Mouse (Mus musculus) thymus, postnatal 14 days (tissue): ENCODE measurements at regions not wholly inside any gene's neighbourhood (a gene's known extent, or its start where the extent isn't known, plus 50 kb on each side); places are given as distances from the start of the nearest gene placed in this dataset.

Source experiments
- DNase-seq: peaks from one replicate; pipeline ENCODE4 v3.0.0; 2021

GRCm38 (mm10) chr11:114548658-114549057 lies 119.7 kb upstream of the Rpl38 start:
- no peak for DNase-seq

GRCm38 (mm10) chr11:114544212-114544611 lies 124.1 kb upstream of the Rpl38 start:
- DNase-seq: no peak

- no peak for DNase-seq
These were observed 126.2 kb upstream of the Rpl38 start for GRCm38 (mm10) chr11:114542167-114542566.

- no peak for DNase-seq
These were observed 127.8 kb upstream of the Rpl38 start for GRCm38 (mm10) chr11:114540503-114540902.

GRCm38 (mm10) chr11:114536616-114537493 lies 131.5 kb upstream of the Rpl38 start:
- no peak for DNase-seq

- DNase-seq: no peak
These were observed 132.4 kb upstream of the Rpl38 start for GRCm38 (mm10) chr11:114535900-114536299.

GRCm38 (mm10) chr11:114534436-114534835 lies 133.9 kb upstream of the Rpl38 start:
- DNase-seq: no peak

- DNase-seq: no peak
These were observed 137.0 kb upstream of the Rpl38 start for GRCm38 (mm10) chr11:114531241-114531765.

- DNase-seq: no peak
These were observed 139.2 kb upstream of the Rpl38 start for GRCm38 (mm10) chr11:114528937-114529772.

GRCm38 (mm10) chr11:114523444-114524238 lies 144.7 kb upstream of the Rpl38 start:
- peak; percentile 91 for DNase-seq

- no peak for DNase-seq
These were observed 153.0 kb upstream of the Rpl38 start for GRCm38 (mm10) chr11:114515278-114515677.

GRCm38 (mm10) chr11:114514126-114514525 lies 154.2 kb upstream of the Rpl38 start:
- DNase-seq: no peak

GRCm38 (mm10) chr11:114513446-114513845 lies 154.9 kb upstream of the Rpl38 start:
- DNase-seq: no peak

GRCm38 (mm10) chr11:114511994-114512393 lies 156.3 kb upstream of the Rpl38 start:
- no peak for DNase-seq

GRCm38 (mm10) chr11:114502562-114502961 lies 165.8 kb upstream of the Rpl38 start:
- DNase-seq: no peak

- no peak for DNase-seq
These were observed 166.3 kb upstream of the Rpl38 start for GRCm38 (mm10) chr11:114501869-114502540.

- no peak for DNase-seq
These were observed 167.9 kb upstream of the Rpl38 start for GRCm38 (mm10) chr11:114500416-114500815.

- DNase-seq: no peak
These were observed 168.7 kb upstream of the Rpl38 start for GRCm38 (mm10) chr11:114499665-114500064.

- DNase-seq: no peak
These were observed 172.8 kb upstream of the Rpl38 start for GRCm38 (mm10) chr11:114495520-114495921.

- DNase-seq: no peak
These were observed 181.9 kb upstream of the Rpl38 start for GRCm38 (mm10) chr11:114486455-114486854.

GRCm38 (mm10) chr11:114485429-114485828 lies 182.9 kb upstream of the Rpl38 start:
- DNase-seq: no peak

- DNase-seq: no peak
These were observed 183.7 kb upstream of the Rpl38 start for GRCm38 (mm10) chr11:114484668-114484953.
